Mouse (Mus musculus) cerebellum, adult 2 months (tissue): Measurements from ENCODE around the gene Klk12. TPM values are rescaled to one million over a fixed set of nuclear protein-coding genes. Genes with fewer than 3 reads are reported as not detected.

Experiments used
- DNase-seq, 2 experiments: peaks; one replicate each; pipeline ENCODE4 v3.0.0; 2021
- H3K27ac ChIP-seq: fragments of 200-500 bp; 2 replicates; pipeline ENCODE4 v1.5.1; 2012; ENCODE audit warnings: low read length, control low read depth, inconsistent platforms; ENCODE audit not compliant: insufficient read depth
- H3K27me3 ChIP-seq: fragments of 200-500 bp; 2 replicates; pipeline ENCODE4 v1.6.1; 2012; ENCODE audit warnings: inconsistent platforms, mild to moderate bottlenecking, low read length, moderate library complexity; ENCODE audit not compliant: control insufficient read depth, insufficient read depth
- H3K4me1 ChIP-seq: fragments of 200-500 bp; 2 replicates; pipeline ENCODE4 v1.6.1; 2011; ENCODE audit warnings: low read length; ENCODE audit not compliant: control insufficient read depth, insufficient read depth
- H3K4me3 ChIP-seq: fragments of 200-500 bp; replicated peaks from 2 replicates; pipeline ENCODE3; 2011; ENCODE audit warnings: mild to moderate bottlenecking, low read depth, low read length, control low read depth; ENCODE audit not compliant: insufficient read depth
- CTCF ChIP-seq: fragments of 200-500 bp; IDR thresholded peaks from 2 replicates; pipeline ENCODE4 v1.5.1; 2011; ENCODE audit warnings: low read depth, mild to moderate bottlenecking, control low read depth, low read length, moderate library complexity, borderline replicate concordance; ENCODE audit not compliant: insufficient read depth
- POLR2A ChIP-seq: fragments of 200-500 bp; IDR thresholded peaks from 2 replicates; pipeline ENCODE4 v1.6.1; 2011; ENCODE audit warnings: low read length, control low read depth, borderline replicate concordance; ENCODE audit not compliant: insufficient read depth
- WGBS: fragments of 180-500 bp; shearing (Covaris S2); methylation state at CpG from one replicate; pipeline ENCODE4 v1.1.7; 2018; 5-methylcytosine and 5-hydroxymethylcytosine counted together
- polyA plus RNA-seq: library from polyadenylated mRNA; depleted of rRNA; stranded (reverse); fragments of >200 nt; gene quantifications from 2 replicates; pipeline ENCODE4 v1.2.3, GENCODE M21; 2012; rRNA removed

Gene Klk12
- polyA plus RNA-seq, 1 experiment = not detected

GRCm38 (mm10) chr7:43797844-43798462 lies 29.3 kb downstream of the Klk12 start:
- H3K27me3 ChIP-seq = no peaks in the 10 kb centered on the region; the same call in 1 of the 2 replicates
- no peak for DNase-seq
- no peak overlapping the region for H3K4me3 ChIP-seq
- TF ChIP-seq POLR2A (no peak), CTCF (no peak)
- no peak overlapping the region for H3K27ac ChIP-seq
- 37% methylated on average over 13 of the region's 13 CpGs for WGBS
- H3K4me1 ChIP-seq = no peaks in the 10 kb centered on the region

GRCm38 (mm10) chr7:43799876-43800275 lies 31.2 kb downstream of the Klk12 start:
- TF ChIP-seq CTCF (no peak), POLR2A (no peak)
- Histone ChIP-seq H3K4me3 (no peak overlapping the region), H3K27ac (no peak overlapping the region), H3K27me3 (no peaks in the 10 kb centered on the region; the same call in 1 of the 2 replicates), H3K4me1 (no peaks in the 10 kb centered on the region)
- no peak for DNase-seq
- WGBS = 59% methylated on average over 7 of the region's 7 CpGs

GRCm38 (mm10) chr7:43810994-43811393 lies 42.3 kb downstream of the Klk12 start, which contains the start of gene Klk7:
TSS of gene Klk7 (plus strand) at chr7:43811294.
- Histone ChIP-seq H3K27me3 (no peaks in the 10 kb centered on the region), H3K27ac (no peak within 1 kb of the TSS), H3K4me3 (no peak within 1 kb of the TSS), H3K4me1 (no peaks in the 10 kb centered on the region)
- no peak for DNase-seq
- TF ChIP-seq POLR2A (no peak), CTCF (no peak)
- 54% methylated on average over 5 of the region's 5 CpGs for WGBS

- no peaks in the 10 kb centered on the region for H3K27me3 ChIP-seq
- 85% methylated on average over 7 of the region's 7 CpGs for WGBS
- no peaks in the 10 kb centered on the region for H3K4me1 ChIP-seq
- H3K27ac ChIP-seq = no peak overlapping the region
- TF ChIP-seq CTCF (no peak), POLR2A (no peak)
- DNase-seq = no peak
- no peak overlapping the region for H3K4me3 ChIP-seq
Measured at GRCm38 (mm10) chr7:43815211-43815610, 46.5 kb downstream of the Klk12 start.

- Histone ChIP-seq H3K27me3 (no peaks in the 10 kb centered on the region), H3K4me3 (no peak overlapping the region), H3K27ac (no peak overlapping the region), H3K4me1 (no peaks in the 10 kb centered on the region)
- no peak for DNase-seq
- no peak for TF ChIP-seq CTCF
- TF ChIP-seq POLR2A = no peak
Measured at GRCm38 (mm10) chr7:43816746-43817145, 48.0 kb downstream of the Klk12 start.

GRCm38 (mm10) chr7:43821581-43821980 lies 52.9 kb downstream of the Klk12 start:
- TF ChIP-seq POLR2A = no peak
- no peak for TF ChIP-seq CTCF

More at GRCm38 (mm10) chr7:43821581-43821980, 52.9 kb downstream of the Klk12 start:
- no peak overlapping the region for H3K4me3 ChIP-seq
- no peaks in the 10 kb centered on the region for H3K4me1 ChIP-seq
- no peaks in the 10 kb centered on the region for H3K27me3 ChIP-seq
- WGBS = 84% methylated on average over 7 of the region's 7 CpGs
- no peak for DNase-seq
- no peak overlapping the region for H3K27ac ChIP-seq

Other genes with a start within 250 kb of the Klk12 start
- 1.9 and 2.4 TPM in 2 replicates for gene Cd33, start 224.5 kb upstream of the Klk12 start, polyA plus RNA-seq
- 10.3 and 10.9 TPM in 2 replicates for gene Zfp658, start 206.6 kb upstream of the Klk12 start, polyA plus RNA-seq
- 11.6 and 13.2 TPM in 2 replicates for gene Zfp719, start 189.3 kb upstream of the Klk12 start, polyA plus RNA-seq
- gene Zfp819, start 161.7 kb upstream of the Klk12 start, polyA plus RNA-seq = 0.05 and 0.10 TPM in 2 replicates
- 0.13 TPM in 1 of 2 replicates, not detected in the other for gene Ceacam18, start 134.2 kb upstream of the Klk12 start, polyA plus RNA-seq
- 0.44 and 0.54 TPM in 2 replicates for gene Siglece, start 108.7 kb upstream of the Klk12 start, polyA plus RNA-seq
- 9.2 and 10.0 TPM in 2 replicates for gene Ctu1, start 96.9 kb upstream of the Klk12 start, polyA plus RNA-seq
- not detected in 2 replicates for gene Klk14, start 78.5 kb upstream of the Klk12 start, polyA plus RNA-seq
- gene Klk13, start 56.3 kb upstream of the Klk12 start, polyA plus RNA-seq = not detected in 2 replicates
- not detected in 2 replicates for gene Klk11, start 5.7 kb downstream of the Klk12 start, polyA plus RNA-seq
- 0.20 and 0.24 TPM in 2 replicates for gene Klk10, start 12.1 kb downstream of the Klk12 start, polyA plus RNA-seq
- gene Klk9, start 23.0 kb downstream of the Klk12 start, polyA plus RNA-seq = 0.07 and 0.11 TPM in 2 replicates
- 1.6 and 1.9 TPM in 2 replicates for gene Klk8, start 28.7 kb downstream of the Klk12 start, polyA plus RNA-seq
- not detected in 2 replicates for gene Klk7, start 42.4 kb downstream of the Klk12 start, polyA plus RNA-seq
- 88.4 and 102 TPM in 2 replicates for gene Klk6, start 55.6 kb downstream of the Klk12 start, polyA plus RNA-seq
- gene Klk5, start 73.1 kb downstream of the Klk12 start, polyA plus RNA-seq = not detected in 2 replicates
- not detected in 2 replicates for gene Klk4, start 112.3 kb downstream of the Klk12 start, polyA plus RNA-seq
- not detected in 2 replicates for gene Klk15, start 164.8 kb downstream of the Klk12 start, polyA plus RNA-seq
- not detected in 2 replicates for gene Klk1b8, start 181.8 kb downstream of the Klk12 start, polyA plus RNA-seq
- gene Klk1b1, start 197.9 kb downstream of the Klk12 start, polyA plus RNA-seq = not detected in 2 replicates
- gene Klk1b9, start 207.2 kb downstream of the Klk12 start, polyA plus RNA-seq = 0.13 and 0.25 TPM in 2 replicates
- gene Klk1b11, start 227.0 kb downstream of the Klk12 start, polyA plus RNA-seq = not detected in 2 replicates
- not detected in 2 replicates for gene Klk1b26, start 243.3 kb downstream of the Klk12 start, polyA plus RNA-seq